Mouse (Mus musculus) liver, embryonic 16.5 days (tissue): ENCODE measurements around the gene Ppm1j. TPM values are rescaled to one million over a fixed set of nuclear protein-coding genes. Genes with fewer than 3 reads are reported as not detected.

Source experiments
- ATAC-seq: fragments of 200-750 bp; cut with Nextera tagmentation; 2 replicates; pipeline ENCODE4 v1.8.0; 2017; ENCODE audit warnings: low read depth, mild to moderate bottlenecking, moderate number of reproducible peaks, moderate library complexity
- H3K27ac ChIP-seq: fragments of 300-500 bp; sonication (generic); 2 replicates; pipeline ENCODE4 v1.5.1; 2014; ENCODE audit warnings: mild to moderate bottlenecking, low read length
- H3K27me3 ChIP-seq: fragments of 300-500 bp; sonication (generic); 2 replicates; pipeline ENCODE4 v1.6.1; 2014; ENCODE audit warnings: low read depth, low read length, mixed read lengths; ENCODE audit not compliant: control insufficient read depth, insufficient read depth
- H3K36me3 ChIP-seq: fragments of 300-500 bp; sonication (generic); 2 replicates; pipeline ENCODE4 v1.6.1; 2014; ENCODE audit warnings: mild to moderate bottlenecking; ENCODE audit not compliant: control insufficient read depth, insufficient read depth
- H3K4me1 ChIP-seq: fragments of 300-500 bp; sonication (generic); 2 replicates; pipeline ENCODE4 v1.6.1; 2014; ENCODE audit warnings: low read depth, low read length, mixed read lengths; ENCODE audit not compliant: control insufficient read depth
- H3K4me2 ChIP-seq: fragments of 300-500 bp; sonication (generic); 2 replicates; pipeline ENCODE4 v1.6.1; 2014; ENCODE audit warnings: low read depth, low read length, mixed read lengths
- H3K4me3 ChIP-seq: fragments of 300-500 bp; sonication (generic); 2 replicates; pipeline ENCODE4 v1.5.1; 2014; ENCODE audit warnings: low read depth, mild to moderate bottlenecking, low read length
- H3K9ac ChIP-seq: fragments of 300-500 bp; sonication (generic); 2 replicates; pipeline ENCODE4 v1.6.1; 2014; ENCODE audit warnings: low read depth, low read length
- H3K9me3 ChIP-seq: fragments of 300-500 bp; sonication (generic); replicated peaks from 2 replicates; pipeline ENCODE4 v1.6.1; 2016; ENCODE audit warnings: low read length; ENCODE audit not compliant: control insufficient read depth
- WGBS: fragments of 180-500 bp; shearing (Covaris S2); extraction: QIAGEN DNeasy Blood & Tissue Kit; methylation state at CpG from one replicate; pipeline ENCODE4 v1.1.7; 2014; ENCODE audit not compliant: insufficient replicate concordance; 5-methylcytosine and 5-hydroxymethylcytosine counted together
- polyA plus RNA-seq: library from polyadenylated mRNA; unstranded; fragments of >200 nt; fragmentation: Nextera tagmentation; extraction: Ambion mirVana; gene quantifications from 2 replicates; pipeline ENCODE4 v1.2.1, GENCODE M21; 2015

Ppm1j gene
- polyA plus RNA-seq, 1 experiment from 2014 or later: 0.27 TPM

- WGBS: 70% methylated on average over 2 of the region's 2 CpGs
- no peak overlapping the region for H3K4me2 ChIP-seq
- no peaks in the 10 kb centered on the region for H3K9me3 ChIP-seq
- ATAC-seq: no peak
- no peak overlapping the region for H3K27ac ChIP-seq
- no peaks in the 10 kb centered on the region for H3K36me3 ChIP-seq
- H3K9ac ChIP-seq: no peak overlapping the region
- H3K4me3 ChIP-seq: no peak overlapping the region
- peaks cover 17% of the 10 kb centered on the region for H3K4me1 ChIP-seq
- no peaks in the 10 kb centered on the region for H3K27me3 ChIP-seq
Observed at GRCm38 (mm10) chr3:104815346-104815745, 34.5 kb downstream of the Ppm1j start.

GRCm38 (mm10) chr3:104816130-104816529 is 35.3 kb downstream of the Ppm1j start:
- Histone ChIP-seq H3K4me2 (0 out of 2 replicates have a peak overlapping the region, but pooled peaks have one; percentile 77), H3K27ac (no peak overlapping the region), H3K9ac (no peak overlapping the region), H3K27me3 (no peaks in the 10 kb centered on the region), H3K4me3 (no peak overlapping the region), H3K9me3 (no peaks in the 10 kb centered on the region), H3K4me1 (peaks cover 17% of the 10 kb centered on the region), H3K36me3 (peaks cover 4% of the 10 kb centered on the region)
- WGBS: 93% methylated on average over 7 of the region's 7 CpGs
- no peak for ATAC-seq

- peak; percentile 33 for ATAC-seq
- peak overlapping the region; percentile 78 for H3K9ac ChIP-seq
- H3K27ac ChIP-seq: peak overlapping the region; percentile 77
- H3K4me1 ChIP-seq: peaks cover 17% of the 10 kb centered on the region
- peak overlapping the region; percentile 77 for H3K4me2 ChIP-seq
- H3K9me3 ChIP-seq: no peaks in the 10 kb centered on the region
- peaks cover 8% of the 10 kb centered on the region for H3K36me3 ChIP-seq
- no peaks in the 10 kb centered on the region for H3K27me3 ChIP-seq
- under 1% methylated on average over 42 of the region's 46 CpGs for WGBS
- peak overlapping the region; percentile 73 for H3K4me3 ChIP-seq
Observed at GRCm38 (mm10) chr3:104817481-104817990, 36.7 kb downstream of the Ppm1j start.

GRCm38 (mm10) chr3:104817991-104818748 is 37.3 kb downstream of the Ppm1j start, which contains the start of gene Mov10:
Mov10 (minus strand) TSS chr3:104818563.
- Histone ChIP-seq H3K27ac (peak within 1 kb of the TSS; percentile 77), H3K36me3 (peaks cover 8% of the 10 kb centered on the region), H3K4me3 (peak within 1 kb of the TSS; percentile 73), H3K4me1 (peaks cover 17% of the 10 kb centered on the region), H3K9ac (peak within 1 kb of the TSS; percentile 78), H3K27me3 (no peaks in the 10 kb centered on the region), H3K9me3 (no peaks in the 10 kb centered on the region), H3K4me2 (peak within 1 kb of the TSS; percentile 77)
- under 1% methylated on average over 39 of the region's 40 CpGs for WGBS
- ATAC-seq: peak; percentile 93

GRCm38 (mm10) chr3:104818749-104819134 is 37.9 kb downstream of the Ppm1j start:
- Histone ChIP-seq H3K4me2 (peak overlapping the region; percentile 77), H3K36me3 (peaks cover 8% of the 10 kb centered on the region), H3K9me3 (no peaks in the 10 kb centered on the region), H3K27me3 (no peaks in the 10 kb centered on the region), H3K27ac (peak overlapping the region; percentile 77), H3K9ac (peak overlapping the region; percentile 78), H3K4me3 (peak overlapping the region; percentile 73), H3K4me1 (peaks cover 17% of the 10 kb centered on the region)
- WGBS: 2% methylated on average over 3 of the region's 3 CpGs
- no peak for ATAC-seq

GRCm38 (mm10) chr3:104820426-104820825 is 39.6 kb downstream of the Ppm1j start:
- no peak for ATAC-seq
- H3K4me2 ChIP-seq: no peak overlapping the region
- no peak overlapping the region for H3K4me3 ChIP-seq
- no peak overlapping the region for H3K9ac ChIP-seq
- H3K9me3 ChIP-seq: no peaks in the 10 kb centered on the region
- H3K27me3 ChIP-seq: no peaks in the 10 kb centered on the region
- peaks cover 8% of the 10 kb centered on the region for H3K36me3 ChIP-seq
- H3K27ac ChIP-seq: no peak overlapping the region
- peaks cover 17% of the 10 kb centered on the region for H3K4me1 ChIP-seq
- WGBS: 68% methylated on average over 1 of the region's 1 CpGs

GRCm38 (mm10) chr3:104822413-104822812 is 41.6 kb downstream of the Ppm1j start:
- WGBS: 77% methylated on average over 3 of the region's 3 CpGs
- Histone ChIP-seq H3K4me2 (no peak overlapping the region), H3K4me3 (no peak overlapping the region), H3K9ac (no peak overlapping the region), H3K36me3 (peaks cover 14% of the 10 kb centered on the region), H3K9me3 (no peaks in the 10 kb centered on the region), H3K27ac (no peak overlapping the region), H3K27me3 (no peaks in the 10 kb centered on the region), H3K4me1 (peaks cover 12% of the 10 kb centered on the region)
- no peak for ATAC-seq

Other genes starting within 250 kb of the Ppm1j start
- gene Slc16a1, start 142.4 kb upstream of the Ppm1j start, polyA plus RNA-seq: 87.4 and 87.5 TPM in 2 replicates
- gene Fam19a3, start 784 bp downstream of the Ppm1j start, polyA plus RNA-seq: 0.04 TPM in 1 of 2 replicates, not detected in the other
- 20.3 and 21.9 TPM in 2 replicates for gene Rhoc, start 7.3 kb downstream of the Ppm1j start, polyA plus RNA-seq
- 33.8 and 36.2 TPM in 2 replicates for gene Mov10, start 37.5 kb downstream of the Ppm1j start, polyA plus RNA-seq
- 10.9 and 13.3 TPM in 2 replicates for gene St7l, start 82.9 kb downstream of the Ppm1j start, polyA plus RNA-seq
- gene Capza1, start 83.4 kb downstream of the Ppm1j start, polyA plus RNA-seq: 73.3 and 79.1 TPM in 2 replicates
- gene Wnt2b, start 180.9 kb downstream of the Ppm1j start, polyA plus RNA-seq: 0.11 and 0.19 TPM in 2 replicates